Mouse (Mus musculus) left cerebral cortex, adult 6 months (tissue): ENCODE results near the gene Olfr1173. TPM values are rescaled to one million over a fixed set of nuclear protein-coding genes. Genes with fewer than 3 reads are reported as not detected.

ENCODE experiments used
- long read RNA-seq, 2 experiments: library from polyadenylated mRNA; unstranded; transcript quantifications; one replicate each; pipeline ENCODE4 v2.0.0; 2019 to 2020
- polyA plus RNA-seq: library from polyadenylated mRNA; unstranded; fragments of <200 nt; fragmentation: Nextera tagmentation; gene quantifications from 2 replicates; pipeline ENCODE4 v1.2.3, GENCODE M21; 2021

Olfr1173 gene
- not detected in 2 replicates for polyA plus RNA-seq
- long read RNA-seq, experiment 1 = 0 reads
- long read RNA-seq, experiment 2 = 0 reads

GRCm38 (mm10) chr2:88279775-88280174 lies at the start of gene Olfr1173:
Olfr1173 (minus strand) TSS chr2:88279875.

GRCm38 (mm10) chr2:88327115-88327514 lies 47.4 kb upstream of the Olfr1173 start, which contains the start of gene Olfr1175-ps:
Olfr1175-ps (minus strand) TSS chr2:88327215.

GRCm38 (mm10) chr2:88315035-88315434 lies 35.4 kb upstream of the Olfr1173 start, which contains the start of gene Olfr1174-ps:
Olfr1174-ps (minus strand) TSS chr2:88315135.

GRCm38 (mm10) chr2:88228234-88228633 lies 51.4 kb downstream of the Olfr1173 start, which contains the start of gene Olfr1170:
Olfr1170 (minus strand) TSS chr2:88228334.

Other genes starting within 250 kb of the Olfr1173 start
- gene Olfr73, start 242.2 kb downstream of the Olfr1173 start, polyA plus RNA-seq = not detected in 2 replicates
- not detected in 2 replicates for gene Olfr1162, start 228.7 kb downstream of the Olfr1173 start, polyA plus RNA-seq
- gene Olfr1163, start 208.0 kb downstream of the Olfr1173 start, polyA plus RNA-seq = not detected in 2 replicates
- gene Olfr1164, start 185.9 kb downstream of the Olfr1173 start, polyA plus RNA-seq = not detected in 2 replicates
- not detected in 2 replicates for gene Olfr1166, start 151.6 kb downstream of the Olfr1173 start, polyA plus RNA-seq
- not detected in 2 replicates for gene Olfr1167, start 124.7 kb downstream of the Olfr1173 start, polyA plus RNA-seq
- not detected in 2 replicates for gene Olfr1168, start 98.0 kb downstream of the Olfr1173 start, polyA plus RNA-seq
- not detected in 2 replicates for gene Olfr1170, start 51.5 kb downstream of the Olfr1173 start, polyA plus RNA-seq
- gene Olfr1174-ps, start 35.3 kb upstream of the Olfr1173 start, polyA plus RNA-seq = not detected in 2 replicates
- not detected in 2 replicates for gene Olfr1175-ps, start 47.3 kb upstream of the Olfr1173 start, polyA plus RNA-seq
- gene Olfr1176, start 56.8 kb upstream of the Olfr1173 start, polyA plus RNA-seq = not detected in 2 replicates
- not detected in 2 replicates for gene Olfr1177-ps, start 66.6 kb upstream of the Olfr1173 start, polyA plus RNA-seq
- gene Olfr1178, start 107.2 kb upstream of the Olfr1173 start, polyA plus RNA-seq = not detected in 2 replicates
- not detected in 2 replicates for gene Olfr1179, start 126.6 kb upstream of the Olfr1173 start, polyA plus RNA-seq
- gene Olfr1180, start 139.3 kb upstream of the Olfr1173 start, polyA plus RNA-seq = not detected in 2 replicates
- gene Olfr1181, start 146.3 kb upstream of the Olfr1173 start, polyA plus RNA-seq = not detected in 2 replicates
- not detected in 2 replicates for gene Gm13757, start 169.3 kb upstream of the Olfr1173 start, polyA plus RNA-seq
- gene Olfr1183, start 175.0 kb upstream of the Olfr1173 start, polyA plus RNA-seq = 0.01 TPM in 1 of 2 replicates, not detected in the other
- gene Olfr1184, start 203.7 kb upstream of the Olfr1173 start, polyA plus RNA-seq = not detected in 2 replicates
- gene Olfr1185-ps1, start 213.4 kb upstream of the Olfr1173 start, polyA plus RNA-seq = not detected in 2 replicates
- gene Olfr1186, start 238.7 kb upstream of the Olfr1173 start, polyA plus RNA-seq = not detected in 2 replicates